Mouse (Mus musculus): ENCODE measurements around the gene Gcsh. TPM values are rescaled to one million over a fixed set of nuclear protein-coding genes. Genes with fewer than 3 reads are reported as not detected.

The Gcsh gene
- polyA plus RNA-seq, 1 experiment, result 4.9 TPM

GRCm38 (mm10) chr8:116934976-116935375, 58.4 kb downstream of the Gcsh start:
- Histone ChIP-seq H3K4me1 (peaks cover 7% of the 10 kb centered on the region), H3K4me3 (replicated peaks) (no peak overlapping the region), H3K27me3 (replicated peaks) (no peaks in the 10 kb centered on the region), H3K9me3 (no peaks in the 10 kb centered on the region), H3K36me3 (replicated peaks; ENCODE audit: low read length) (peaks cover 84% of the 10 kb centered on the region)
- TF ChIP-seq FLI1 (IDR thresholded peaks at IDR 0.05; ENCODE audit: low read length), result no peak
- TF ChIP-seq GATA1 (IDR thresholded peaks at IDR 0.05; ENCODE audit: borderline replicate concordance, low read length), result no peak

Other genes starting within 250 kb of the Gcsh start
- gene Cmc2, start 72.1 kb downstream of the Gcsh start, polyA plus RNA-seq (2012; ENCODE audit: insufficient read depth, low replicate concordance), result 36.1 TPM in 1 of 2 replicates, not detected in the other
- 3.4 TPM in 1 of 2 replicates, not detected in the other for gene Cenpn, start 71.8 kb downstream of the Gcsh start, polyA plus RNA-seq (2012; ENCODE audit: insufficient read depth, low replicate concordance)
- gene Atmin, start 50.1 kb downstream of the Gcsh start, polyA plus RNA-seq (2012; ENCODE audit: insufficient read depth, low replicate concordance), result 0.95 and 2.5 TPM in 2 replicates
- gene 1700030J22Rik, start 14.6 kb downstream of the Gcsh start, polyA plus RNA-seq (2012; ENCODE audit: insufficient read depth, low replicate concordance), result 1.8 and 2.0 TPM in 2 replicates
- 0.63 TPM in 1 of 2 replicates, not detected in the other for gene Pkd1l2, start 88.9 kb upstream of the Gcsh start, polyA plus RNA-seq (2012; ENCODE audit: insufficient read depth, low replicate concordance)
- gene Bco1, start 102.3 kb upstream of the Gcsh start, polyA plus RNA-seq (2012; ENCODE audit: insufficient read depth, low replicate concordance), result 0.30 TPM in 1 of 2 replicates, not detected in the other
- gene Gan, start 164.6 kb upstream of the Gcsh start, polyA plus RNA-seq (2012; ENCODE audit: insufficient read depth, low replicate concordance), result 1.7 and 2.1 TPM in 2 replicates